Mouse (Mus musculus) C2C12 (cell line): ENCODE data around the gene Lcmt2.

Experiments used
- CEBPB ChIP-seq: IDR thresholded peaks from one replicate; pipeline ENCODE4 v1.6.1; 2011; ENCODE audit warnings: low read depth, mild to moderate bottlenecking, control low read depth, moderate library complexity
- MYOG ChIP-seq: IDR thresholded peaks from one replicate; pipeline ENCODE4 v1.6.1; 2011; ENCODE audit not compliant: control insufficient read depth, insufficient read length; ENCODE audit errors: extremely low read depth

- TF ChIP-seq CEBPB (no peak), MYOG (no peak)
Measured at GRCm38 (mm10) chr2:121142415-121142814, 2.0 kb upstream of the Lcmt2 start.
